Mouse (Mus musculus) embryonic facial prominence, embryonic 10.5 days (tissue): ENCODE results near the gene Lelp1. TPM values are rescaled to one million over a fixed set of nuclear protein-coding genes. Genes with fewer than 3 reads are reported as not detected.

Source experiments
- DNase-seq: peaks from one replicate; pipeline ENCODE4 v3.0.0-alpha.2; 2017; ENCODE audit warnings: low spot score
- H3K27ac ChIP-seq: fragments of 300-500 bp; sonication (generic); replicated peaks from 2 replicates; pipeline ENCODE4 v1.5.1; 2016; ENCODE audit warnings: mild to moderate bottlenecking
- H3K27me3 ChIP-seq: fragments of 300-500 bp; sonication (generic); replicated peaks from 2 replicates; pipeline ENCODE4 v1.6.1; 2016; ENCODE audit warnings: low read depth, mild to moderate bottlenecking; ENCODE audit not compliant: poor library complexity, severe bottlenecking
- H3K36me3 ChIP-seq: fragments of 300-500 bp; sonication (generic); replicated peaks from 2 replicates; pipeline ENCODE4 v1.6.1; 2016; ENCODE audit warnings: mild to moderate bottlenecking, moderate library complexity
- H3K4me1 ChIP-seq: fragments of 300-500 bp; sonication (generic); 2 replicates; pipeline ENCODE4 v1.6.1; 2016
- H3K4me3 ChIP-seq: fragments of 300-500 bp; sonication (generic); 2 replicates; pipeline ENCODE4 v1.5.1; 2016; ENCODE audit warnings: mild to moderate bottlenecking, moderate library complexity
- H3K9me3 ChIP-seq: fragments of 300-500 bp; sonication (generic); 2 replicates; pipeline ENCODE4 v1.6.1; 2016; ENCODE audit warnings: mild to moderate bottlenecking
- WGBS: fragments of 180-500 bp; shearing (Covaris S2); methylation state at CpG from one replicate; pipeline ENCODE4 v1.1.7; 2016; 5-methylcytosine and 5-hydroxymethylcytosine counted together
- polyA plus RNA-seq: library from polyadenylated mRNA; unstranded; fragments of >200 nt; fragmentation: Nextera tagmentation; extraction: Ambion mirVana; gene quantifications from 2 replicates; pipeline ENCODE4 v1.2.1, GENCODE M21; 2016

Lelp1 gene
- not detected in 2 replicates for polyA plus RNA-seq

DNA sequence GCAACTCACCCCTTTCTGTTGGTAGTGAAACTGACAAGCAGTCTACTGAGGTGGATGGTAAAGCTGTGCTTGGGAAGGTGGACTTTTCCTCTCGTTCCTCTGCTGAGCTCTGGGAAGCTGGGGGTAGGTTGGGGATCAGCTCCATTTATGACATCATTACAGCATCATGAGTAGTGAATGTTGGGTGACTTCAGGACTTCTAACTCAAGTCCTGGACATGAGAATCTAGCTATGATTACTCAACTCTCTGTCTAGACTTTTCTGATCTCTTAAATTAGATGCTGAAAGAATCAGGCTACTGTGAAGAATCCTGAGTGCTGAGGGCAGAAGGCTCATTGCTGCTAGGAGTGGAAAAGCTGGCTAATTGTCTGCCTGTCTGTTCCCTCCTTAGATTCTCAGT is at the start of gene Lelp1:
Gene Lelp1 (minus strand): TSS at position 101 of the 400 bp plus-strand sequence.
- Histone ChIP-seq H3K27me3 (no peaks in the 10 kb centered on the region), H3K27ac (no peak within 1 kb of the TSS), H3K4me1 (no peaks in the 10 kb centered on the region), H3K9me3 (no peaks in the 10 kb centered on the region), H3K36me3 (no peaks in the 10 kb centered on the region), H3K4me3 (no peak within 1 kb of the TSS)
- WGBS, result 69% methylated on average over 1 of the region's 1 CpGs
- no peak for DNase-seq

DNA sequence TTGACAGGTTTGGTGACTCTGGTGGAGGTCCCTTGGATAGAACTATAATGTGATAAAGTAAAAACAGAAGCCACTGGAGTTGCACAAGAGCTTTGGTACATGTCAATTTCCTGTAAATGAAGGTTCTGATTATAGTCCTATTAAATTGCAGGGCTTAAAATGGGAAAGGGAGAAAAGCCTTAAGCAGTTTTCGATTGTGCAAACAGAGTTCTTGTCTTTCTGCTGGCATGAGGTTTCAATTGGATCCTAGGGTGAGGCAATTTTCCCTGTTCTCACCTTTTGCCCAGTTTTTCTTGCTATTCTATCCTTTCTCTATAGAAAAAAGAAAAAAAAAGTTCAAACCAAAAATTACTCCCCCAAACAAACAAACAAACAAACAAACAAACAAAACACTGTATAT is 34.3 kb upstream of the Lelp1 start:
- Histone ChIP-seq H3K4me1 (no peaks in the 10 kb centered on the region), H3K27ac (no peak overlapping the region), H3K4me3 (no peak overlapping the region), H3K27me3 (no peaks in the 10 kb centered on the region), H3K9me3 (no peaks in the 10 kb centered on the region), H3K36me3 (no peaks in the 10 kb centered on the region)
- DNase-seq, result no peak
- WGBS, result 76% methylated on average over 1 of the region's 1 CpGs

DNA sequence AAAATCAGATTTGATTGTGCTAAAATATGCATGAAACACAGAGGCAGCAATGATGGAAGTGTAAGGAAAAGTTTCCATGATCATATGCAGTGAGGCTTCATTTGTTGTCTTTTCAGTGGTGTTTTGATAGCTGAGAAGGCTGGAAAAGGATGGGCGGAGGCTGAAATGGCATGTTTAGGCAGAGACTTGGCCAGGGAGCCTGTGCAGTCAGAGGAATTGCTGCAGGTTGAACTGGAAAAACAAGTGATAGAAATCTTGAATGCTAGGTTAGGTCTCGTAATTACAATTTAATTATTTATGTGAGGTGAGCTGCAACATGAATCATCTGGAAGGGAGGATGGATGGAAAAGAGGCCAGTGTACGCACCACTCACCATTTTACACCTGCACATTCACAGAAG is 27.3 kb upstream of the Lelp1 start:
- Histone ChIP-seq H3K27ac (no peak overlapping the region), H3K36me3 (no peaks in the 10 kb centered on the region), H3K9me3 (no peaks in the 10 kb centered on the region), H3K27me3 (no peaks in the 10 kb centered on the region), H3K4me1 (no peaks in the 10 kb centered on the region), H3K4me3 (no peak overlapping the region)
- 79% methylated on average over 3 of the region's 3 CpGs for WGBS
- DNase-seq, result no peak

DNA sequence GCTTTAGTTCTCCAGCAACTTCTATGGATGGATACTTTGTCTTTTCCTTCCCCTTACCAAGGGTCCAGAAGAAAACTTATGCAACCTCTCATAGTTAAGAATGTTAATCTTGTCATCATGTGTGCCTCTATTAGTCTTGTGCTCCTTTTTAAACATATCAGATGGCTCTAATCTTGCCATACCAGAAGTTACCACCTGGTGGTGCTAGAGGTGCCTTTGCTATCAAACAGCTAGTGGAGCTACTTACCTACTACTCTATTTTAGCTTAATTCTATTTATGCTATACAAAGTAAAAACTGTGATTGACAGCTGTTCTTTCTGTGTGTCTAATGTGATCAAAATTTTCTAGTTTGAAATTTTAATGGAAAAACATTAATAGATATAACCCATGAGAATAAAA is 10.8 kb upstream of the Lelp1 start:
- peak; percentile 58 for DNase-seq
- H3K4me3 ChIP-seq, result no peak overlapping the region
- no peaks in the 10 kb centered on the region for H3K4me1 ChIP-seq
- H3K36me3 ChIP-seq, result no peaks in the 10 kb centered on the region
- no peaks in the 10 kb centered on the region for H3K27me3 ChIP-seq
- H3K27ac ChIP-seq, result no peak overlapping the region
- H3K9me3 ChIP-seq, result no peaks in the 10 kb centered on the region

DNA sequence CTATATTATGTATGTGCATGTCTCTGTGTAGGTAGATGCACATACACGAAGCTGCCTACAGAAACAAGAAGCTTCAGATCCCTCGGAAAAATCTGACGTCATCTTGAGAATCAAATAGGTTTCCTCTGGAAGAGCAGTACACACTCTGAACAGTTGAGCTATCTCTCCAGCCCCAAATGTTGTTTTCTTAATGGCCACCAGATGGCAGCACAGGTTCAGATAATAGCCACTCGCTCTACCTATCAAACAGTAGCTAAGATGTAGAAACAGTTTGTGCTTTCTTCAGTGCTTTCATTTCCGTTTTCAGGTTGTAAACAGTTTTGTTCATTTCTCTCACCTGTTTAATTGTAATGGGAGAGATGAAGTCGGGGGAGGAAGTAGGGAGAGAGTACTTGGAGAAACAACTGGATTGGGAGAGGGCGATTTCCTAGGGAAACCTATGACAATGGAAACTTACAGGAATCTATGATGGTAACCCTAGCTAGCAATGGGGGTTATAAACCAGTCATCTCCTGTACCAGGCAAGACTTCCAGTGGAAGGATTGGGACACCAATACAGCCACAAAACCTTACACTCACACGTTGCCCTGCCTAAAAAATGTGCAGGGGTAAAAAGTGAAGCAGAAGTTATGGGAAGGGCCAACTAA is 8.2 kb upstream of the Lelp1 start:
- no peaks in the 10 kb centered on the region for H3K9me3 ChIP-seq
- no peaks in the 10 kb centered on the region for H3K36me3 ChIP-seq
- DNase-seq, result peak; percentile 53
- no peak overlapping the region for H3K27ac ChIP-seq
- 26% methylated on average over 8 of the region's 8 CpGs for WGBS
- no peak overlapping the region for H3K4me3 ChIP-seq
- H3K27me3 ChIP-seq, result no peaks in the 10 kb centered on the region
- H3K4me1 ChIP-seq, result no peaks in the 10 kb centered on the region

DNA sequence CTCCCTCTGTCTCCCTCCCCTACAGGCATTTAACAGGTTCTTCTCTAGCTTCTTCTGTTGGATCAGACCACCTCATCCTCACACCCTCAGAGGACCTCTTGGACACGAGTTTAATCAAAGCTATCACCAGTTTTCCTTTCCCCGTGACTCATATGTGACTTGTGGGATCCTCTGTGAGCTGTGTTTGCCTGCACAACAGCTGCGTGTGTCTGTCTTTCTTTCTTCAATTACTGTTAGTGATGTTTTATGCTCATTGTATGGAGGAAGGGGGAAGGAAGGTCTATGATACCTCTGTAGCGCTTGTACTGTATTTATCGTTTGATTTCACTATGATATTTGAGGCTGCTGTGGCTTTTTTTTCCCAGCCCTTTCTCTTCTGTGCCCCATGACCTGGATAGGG is 5.4 kb upstream of the Lelp1 start:
- Histone ChIP-seq H3K27ac (no peak overlapping the region), H3K36me3 (no peaks in the 10 kb centered on the region), H3K4me3 (no peak overlapping the region), H3K4me1 (no peaks in the 10 kb centered on the region), H3K27me3 (no peaks in the 10 kb centered on the region), H3K9me3 (no peaks in the 10 kb centered on the region)
- 79% methylated on average over 5 of the region's 5 CpGs for WGBS
- no peak for DNase-seq

DNA sequence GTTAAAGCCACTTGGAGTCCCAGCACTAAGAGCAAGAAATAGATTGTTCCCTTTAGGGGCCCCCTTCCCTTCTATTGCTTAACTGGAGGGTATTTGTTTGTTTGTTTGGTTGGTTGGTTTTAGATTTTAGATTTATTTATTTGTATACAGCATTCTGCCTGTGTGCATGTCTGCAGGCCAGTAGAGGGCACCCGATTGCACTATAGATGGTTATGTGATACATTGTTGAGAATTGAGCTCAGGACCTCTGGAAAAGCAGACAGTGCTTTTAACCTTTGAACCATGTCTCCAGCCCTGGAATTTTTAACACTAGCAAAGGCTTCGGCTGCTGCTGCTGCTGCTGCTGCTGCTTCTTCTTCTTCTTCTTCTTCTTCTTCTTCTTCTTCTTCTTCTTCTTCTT is 4.9 kb upstream of the Lelp1 start:
- Histone ChIP-seq H3K4me1 (no peaks in the 10 kb centered on the region), H3K27ac (no peak overlapping the region), H3K4me3 (no peak overlapping the region), H3K36me3 (no peaks in the 10 kb centered on the region), H3K27me3 (no peaks in the 10 kb centered on the region), H3K9me3 (no peaks in the 10 kb centered on the region)
- 31% methylated on average over 2 of the region's 2 CpGs for WGBS
- no peak for DNase-seq

DNA sequence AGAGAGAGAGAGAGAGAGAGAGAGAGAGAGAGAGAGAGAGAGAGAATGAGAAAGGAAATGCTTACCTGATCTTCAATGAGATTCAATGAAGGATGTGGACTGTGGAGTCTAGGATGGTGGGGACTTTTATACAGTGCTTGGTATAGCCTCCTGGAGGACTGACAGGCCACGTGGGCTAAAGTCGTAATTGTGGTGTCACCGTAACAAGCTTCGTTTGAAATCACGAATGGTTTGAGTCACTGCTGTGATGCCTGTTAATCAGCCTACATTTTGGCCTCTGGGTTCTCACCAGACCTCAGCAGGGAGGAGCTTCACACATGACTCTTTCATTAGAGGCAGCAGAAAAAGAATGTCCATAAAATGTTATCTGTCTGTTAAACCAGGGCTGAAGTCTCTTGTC is 18.7 kb downstream of the Lelp1 start, which contains the start of gene Prr9:
Gene Prr9 (minus strand): TSS at position 101 of the 400 bp plus-strand sequence.
- Histone ChIP-seq H3K4me3 (no peak within 1 kb of the TSS), H3K36me3 (no peaks in the 10 kb centered on the region), H3K27me3 (no peaks in the 10 kb centered on the region), H3K9me3 (no peaks in the 10 kb centered on the region), H3K4me1 (no peaks in the 10 kb centered on the region), H3K27ac (no peak within 1 kb of the TSS)
- DNase-seq, result no peak
- 82% methylated on average over 5 of the region's 5 CpGs for WGBS

DNA sequence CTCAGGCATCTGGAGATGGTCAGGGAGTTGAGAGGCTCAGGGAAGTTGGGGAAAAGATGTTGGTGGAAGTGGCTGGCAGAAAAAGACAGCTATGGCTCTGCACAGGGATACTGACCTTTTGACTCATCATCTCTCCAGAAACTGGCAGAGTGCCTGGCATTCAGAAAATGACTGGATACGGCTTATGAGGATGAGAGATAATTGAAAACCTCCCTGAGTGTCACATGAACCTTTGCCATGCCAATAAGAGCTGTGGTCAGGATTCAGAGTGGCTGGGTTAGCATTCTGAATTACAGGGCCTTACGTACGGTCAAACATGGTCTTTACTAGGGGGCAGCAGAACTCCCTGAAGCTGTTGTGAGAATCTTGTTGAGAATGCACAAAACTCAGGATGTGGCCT is 21.6 kb downstream of the Lelp1 start:
- DNase-seq, result no peak
- 90% methylated on average over 3 of the region's 3 CpGs for WGBS
- no peaks in the 10 kb centered on the region for H3K9me3 ChIP-seq
- H3K4me1 ChIP-seq, result no peaks in the 10 kb centered on the region
- no peaks in the 10 kb centered on the region for H3K27me3 ChIP-seq
- no peak overlapping the region for H3K27ac ChIP-seq
- no peaks in the 10 kb centered on the region for H3K36me3 ChIP-seq
- H3K4me3 ChIP-seq, result no peak overlapping the region

DNA sequence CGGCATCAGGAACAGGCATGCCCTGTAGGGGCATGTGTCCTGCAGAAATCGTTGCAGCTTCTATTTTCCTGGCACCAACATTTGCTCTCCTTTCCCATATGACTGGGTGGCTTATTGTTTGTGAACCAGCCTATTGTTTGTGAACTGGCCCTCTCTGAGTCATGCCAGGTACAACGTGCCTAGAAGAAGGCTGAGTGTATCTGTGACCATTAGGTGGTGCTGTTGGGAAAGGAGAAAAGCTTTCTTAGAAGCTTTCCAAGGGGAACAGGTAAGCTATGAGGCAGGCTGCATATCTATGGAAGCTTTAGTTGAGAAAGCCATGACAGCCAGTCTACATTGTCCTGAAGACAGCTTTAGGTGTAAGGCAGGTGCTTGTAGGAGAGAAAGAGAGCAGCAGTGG is 24.6 kb downstream of the Lelp1 start:
- H3K4me1 ChIP-seq, result no peaks in the 10 kb centered on the region
- H3K9me3 ChIP-seq, result no peaks in the 10 kb centered on the region
- no peak for DNase-seq
- H3K27ac ChIP-seq, result no peak overlapping the region
- no peaks in the 10 kb centered on the region for H3K36me3 ChIP-seq
- no peaks in the 10 kb centered on the region for H3K27me3 ChIP-seq
- WGBS, result 35% methylated on average over 3 of the region's 3 CpGs
- no peak overlapping the region for H3K4me3 ChIP-seq

DNA sequence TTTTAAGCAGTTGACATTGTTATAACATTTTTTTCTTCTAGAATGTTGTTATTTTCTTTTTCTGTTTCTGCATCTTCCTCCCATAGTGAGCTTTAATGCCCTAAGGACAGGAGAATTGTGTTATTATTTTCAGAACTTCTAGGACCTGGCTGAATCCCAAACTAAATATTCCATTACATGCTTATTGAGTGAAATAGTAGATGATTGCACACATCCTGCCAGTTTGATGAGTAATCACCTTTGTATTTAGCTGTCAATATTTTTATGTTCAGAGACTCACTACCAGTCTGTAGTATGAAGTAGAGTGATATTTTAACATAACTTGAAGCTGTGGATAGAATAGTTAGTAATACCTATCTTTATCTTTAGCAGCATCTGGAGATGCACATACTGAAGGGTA is 31.0 kb downstream of the Lelp1 start:
- H3K4me3 ChIP-seq, result no peak overlapping the region
- no peak for DNase-seq
- no peak overlapping the region for H3K27ac ChIP-seq
- no peaks in the 10 kb centered on the region for H3K27me3 ChIP-seq
- H3K9me3 ChIP-seq, result no peaks in the 10 kb centered on the region
- H3K36me3 ChIP-seq, result no peaks in the 10 kb centered on the region
- H3K4me1 ChIP-seq, result no peaks in the 10 kb centered on the region

DNA sequence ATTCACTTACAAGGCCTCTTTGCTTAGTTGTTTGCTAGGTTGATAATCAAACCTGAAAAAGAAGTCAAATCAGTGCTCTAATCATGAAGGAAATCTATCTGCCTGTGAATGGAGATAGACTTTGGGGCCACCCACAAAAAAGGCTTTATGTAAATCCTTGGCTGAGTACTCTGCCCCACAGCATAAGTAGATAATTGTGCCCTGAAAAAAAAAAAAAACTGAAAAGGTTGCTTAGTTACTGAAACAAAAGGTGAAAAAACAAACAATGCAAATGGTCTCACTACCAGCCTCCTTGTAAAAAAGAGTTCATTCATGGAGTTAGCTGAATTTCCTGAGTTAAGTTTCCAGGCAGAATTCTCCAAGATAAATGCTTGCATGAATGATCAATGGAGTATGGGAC is 31.8 kb downstream of the Lelp1 start:
- Histone ChIP-seq H3K36me3 (no peaks in the 10 kb centered on the region), H3K4me3 (no peak overlapping the region), H3K9me3 (no peaks in the 10 kb centered on the region), H3K4me1 (no peaks in the 10 kb centered on the region), H3K27ac (no peak overlapping the region), H3K27me3 (no peaks in the 10 kb centered on the region)
- DNase-seq, result no peak

DNA sequence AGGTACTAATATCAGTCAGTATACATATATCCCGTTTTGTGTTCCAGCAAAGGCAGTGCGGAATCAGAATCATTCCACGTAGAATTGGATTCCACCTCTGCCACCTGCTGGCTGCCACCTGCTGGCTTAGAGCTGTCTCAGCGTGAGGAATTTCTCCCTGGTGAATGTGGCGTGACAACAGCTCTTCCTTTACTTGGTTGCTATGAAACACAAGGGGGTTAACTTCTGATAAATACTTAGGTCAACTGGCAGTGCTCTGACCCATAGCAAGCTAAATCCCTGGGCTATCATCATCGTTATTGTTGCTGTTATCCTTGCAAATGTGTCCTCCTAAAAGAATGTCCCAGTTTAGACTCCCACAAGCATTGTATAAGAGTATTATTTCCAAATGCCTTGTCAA is 36.0 kb downstream of the Lelp1 start:
- 9% methylated on average over 6 of the region's 6 CpGs for WGBS
- peak; percentile 47 for DNase-seq
- H3K36me3 ChIP-seq, result no peaks in the 10 kb centered on the region
- no peaks in the 10 kb centered on the region for H3K9me3 ChIP-seq
- no peak overlapping the region for H3K4me3 ChIP-seq
- no peak overlapping the region for H3K27ac ChIP-seq
- H3K4me1 ChIP-seq, result no peaks in the 10 kb centered on the region
- no peaks in the 10 kb centered on the region for H3K27me3 ChIP-seq
